Mouse (Mus musculus) embryonic facial prominence, embryonic 14.5 days (tissue): ENCODE measurements at regions not wholly inside any gene's neighbourhood (a gene's known extent, or its start where the extent isn't known, plus 50 kb on each side); places are given as distances from the start of the nearest gene placed in this dataset.
A peak's percentile ranks its signal among the peaks of the same experiment; 100 is the strongest.

ENCODE experiments used
- ATAC-seq: fragments of 200-750 bp; cut with Nextera tagmentation; 2 replicates; pipeline ENCODE4 v1.8.0; 2017; ENCODE audit warnings: low read depth, moderate number of reproducible peaks, moderate TSS enrichment
- DNase-seq: peaks from one replicate; pipeline ENCODE4 v3.0.0-alpha.2; 2015; ENCODE audit warnings: low spot score
- H3K27ac ChIP-seq: fragments of 300-500 bp; sonication (generic); replicated peaks from 2 replicates; pipeline ENCODE4 v1.5.1; 2014; ENCODE audit warnings: low read depth, mild to moderate bottlenecking, low read length, moderate library complexity
- H3K27me3 ChIP-seq: fragments of 300-500 bp; sonication (generic); replicated peaks from 2 replicates; pipeline ENCODE4 v1.6.1; 2014; ENCODE audit warnings: low read length; ENCODE audit not compliant: control insufficient read depth, insufficient read depth
- H3K36me3 ChIP-seq: fragments of 300-500 bp; sonication (generic); 2 replicates; pipeline ENCODE4 v1.6.1; 2014; ENCODE audit warnings: low read length, mixed read lengths; ENCODE audit not compliant: control insufficient read depth, insufficient read depth
- H3K4me1 ChIP-seq: fragments of 300-500 bp; sonication (generic); 2 replicates; pipeline ENCODE4 v1.6.1; 2014; ENCODE audit warnings: antibody characterized with exemption, low read length; ENCODE audit not compliant: control insufficient read depth, insufficient read depth
- H3K4me2 ChIP-seq: fragments of 300-500 bp; sonication (generic); 2 replicates; pipeline ENCODE4 v1.6.1; 2014; ENCODE audit warnings: low read depth, mild to moderate bottlenecking, low read length, moderate library complexity, mixed read lengths
- H3K4me3 ChIP-seq: fragments of 300-500 bp; sonication (generic); 2 replicates; pipeline ENCODE4 v1.5.1; 2014; ENCODE audit warnings: low read depth, mild to moderate bottlenecking, low read length
- H3K9ac ChIP-seq: fragments of 300-500 bp; sonication (generic); 2 replicates; pipeline ENCODE4 v1.6.1; 2014; ENCODE audit warnings: low read depth, mild to moderate bottlenecking, low read length, moderate library complexity, mixed read lengths
- H3K9me3 ChIP-seq: fragments of 300-500 bp; sonication (generic); 2 replicates; pipeline ENCODE4 v1.6.1; 2016; ENCODE audit warnings: low read length; ENCODE audit not compliant: control insufficient read depth
- WGBS: fragments of 180-500 bp; shearing (Covaris S2); extraction: QIAGEN DNeasy Blood & Tissue Kit; methylation state at CpG from one replicate; pipeline ENCODE4 v1.1.7; 2014; 5-methylcytosine and 5-hydroxymethylcytosine counted together

DNA sequence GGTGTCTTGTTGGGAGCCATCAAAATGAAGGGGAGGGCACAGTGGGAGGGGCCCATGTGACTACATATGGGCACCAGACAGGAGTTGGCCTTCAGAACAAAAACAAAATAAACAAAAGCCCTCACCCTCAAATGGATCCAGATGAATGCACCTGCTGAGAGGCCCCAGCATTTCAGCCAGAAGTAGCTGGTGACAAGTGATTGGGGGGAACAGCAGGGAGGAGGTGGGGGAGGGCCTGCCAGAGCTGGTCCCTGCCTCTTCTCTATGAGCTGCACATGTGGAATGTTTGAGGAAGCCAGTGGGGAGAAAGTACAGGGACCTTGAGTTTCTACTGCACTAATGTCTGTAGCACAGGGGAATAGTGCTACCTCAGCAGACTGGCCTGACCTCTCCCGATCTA, 139.5 kb downstream of the Efnb2 start:
- no peaks in the 10 kb centered on the region for H3K27me3 ChIP-seq
- H3K4me3 ChIP-seq, result no peak overlapping the region
- ATAC-seq, result peak; percentile 50; the same call in 1 of the 2 replicates
- H3K9me3 ChIP-seq, result 0 out of 2 replicates have a peak, but pooled peaks cover 3% of the 10 kb centered on the region
- no peak overlapping the region for H3K27ac ChIP-seq
- H3K9ac ChIP-seq, result no peak overlapping the region
- no peaks in the 10 kb centered on the region for H3K36me3 ChIP-seq
- no peak overlapping the region for H3K4me2 ChIP-seq
- peak; percentile 54 for DNase-seq
- H3K4me1 ChIP-seq, result 0 out of 2 replicates have a peak, but pooled peaks cover 4% of the 10 kb centered on the region
- WGBS, result 56% methylated on average over 1 of the region's 1 CpGs

- H3K4me3 ChIP-seq, result no peak overlapping the region
- H3K27ac ChIP-seq, result no peak overlapping the region
- no peaks in the 10 kb centered on the region for H3K36me3 ChIP-seq
- WGBS, result 62% methylated on average over 3 of the region's 3 CpGs
- H3K9ac ChIP-seq, result no peak overlapping the region
- 0 out of 2 replicates have a peak, but pooled peaks cover 4% of the 10 kb centered on the region for H3K4me1 ChIP-seq
- ATAC-seq (peak; percentile 74), DNase-seq (peak; percentile 56)
- no peak overlapping the region for H3K4me2 ChIP-seq
- 0 out of 2 replicates have a peak, but pooled peaks cover 3% of the 10 kb centered on the region for H3K9me3 ChIP-seq
- H3K27me3 ChIP-seq, result no peaks in the 10 kb centered on the region
Measured at GRCm38 (mm10) chr8:8519772-8520191, 141.3 kb downstream of the Efnb2 start.

DNA sequence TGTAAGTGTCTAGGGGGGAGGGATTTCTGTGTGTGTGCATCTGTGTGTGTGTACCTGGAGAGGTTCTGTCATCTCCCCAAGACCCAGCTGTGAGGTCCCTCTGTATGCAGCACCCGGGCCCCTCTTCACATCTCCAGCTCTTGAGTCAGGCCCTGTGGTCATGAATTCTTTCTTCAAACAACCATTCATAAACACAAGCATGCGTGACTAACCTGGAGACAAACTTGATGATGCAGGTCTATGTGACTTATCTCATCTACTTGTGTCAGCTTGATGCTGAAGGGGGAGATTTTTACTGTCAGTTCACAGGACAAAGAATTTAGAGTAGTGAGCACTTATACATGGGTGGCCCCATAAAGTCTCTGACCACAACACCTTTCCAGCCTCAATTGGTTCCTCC, 143.4 kb downstream of the Efnb2 start:
- H3K4me1 ChIP-seq, result 0 out of 2 replicates have a peak, but pooled peaks cover 4% of the 10 kb centered on the region
- 54% methylated on average over 2 of the region's 2 CpGs for WGBS
- 0 out of 2 replicates have a peak, but pooled peaks cover 3% of the 10 kb centered on the region for H3K9me3 ChIP-seq
- H3K27ac ChIP-seq, result no peak overlapping the region
- ATAC-seq, result no peak
- no peak overlapping the region for H3K9ac ChIP-seq
- H3K36me3 ChIP-seq, result no peaks in the 10 kb centered on the region
- DNase-seq, result peak; percentile 31
- no peaks in the 10 kb centered on the region for H3K27me3 ChIP-seq
- no peak overlapping the region for H3K4me2 ChIP-seq
- no peak overlapping the region for H3K4me3 ChIP-seq

DNA sequence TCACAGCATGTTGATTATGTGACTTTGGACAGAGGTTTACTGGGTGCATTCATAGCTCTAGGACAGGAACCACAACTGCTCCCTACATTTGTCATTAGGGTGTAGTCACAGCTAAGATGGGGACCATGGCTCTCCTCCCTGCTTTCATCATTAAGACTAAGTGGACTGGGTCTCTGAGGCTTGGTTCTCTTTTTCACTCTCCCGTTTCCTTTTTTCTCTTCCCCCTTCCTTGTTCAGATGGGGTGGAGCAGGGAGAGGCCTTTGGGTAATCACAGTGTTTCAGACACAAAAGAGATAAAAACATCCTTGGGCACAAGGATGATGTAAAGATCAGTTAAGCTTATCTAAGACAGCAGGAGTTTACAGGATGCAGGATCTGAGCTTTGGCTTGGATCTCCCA, 144.8 kb downstream of the Efnb2 start:
- Histone ChIP-seq H3K27ac (no peak overlapping the region), H3K36me3 (no peaks in the 10 kb centered on the region), H3K4me3 (no peak overlapping the region), H3K27me3 (no peaks in the 10 kb centered on the region), H3K4me1 (no peaks in the 10 kb centered on the region), H3K4me2 (no peak overlapping the region), H3K9ac (no peak overlapping the region), H3K9me3 (0 out of 2 replicates have a peak, but pooled peaks cover 3% of the 10 kb centered on the region)
- ATAC-seq (no peak), DNase-seq (no peak)
- 48% methylated on average over 1 of the region's 1 CpGs for WGBS

DNA sequence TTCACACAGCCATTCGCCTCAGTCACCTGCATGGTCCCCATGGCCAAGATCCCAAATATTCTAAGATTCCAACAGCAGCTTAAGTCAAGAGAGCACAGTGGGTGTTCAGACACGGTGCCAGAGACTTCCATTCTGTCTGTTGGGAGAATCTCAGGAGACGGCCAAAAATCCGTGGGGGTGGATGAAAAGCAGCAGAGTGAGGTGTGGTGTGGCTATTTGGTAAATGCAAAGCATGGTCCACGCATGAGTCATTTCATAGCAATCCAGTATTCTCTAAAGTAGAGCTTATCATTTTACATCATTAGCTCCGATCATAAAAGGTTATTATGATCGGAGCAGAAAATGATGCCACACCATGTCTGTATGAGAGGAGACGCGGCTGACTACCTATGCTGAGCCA, 161.1 kb downstream of the Efnb2 start:
- Histone ChIP-seq H3K4me2 (no peak overlapping the region), H3K36me3 (no peaks in the 10 kb centered on the region), H3K9ac (no peak overlapping the region), H3K27ac (no peak overlapping the region), H3K27me3 (no peaks in the 10 kb centered on the region), H3K9me3 (no peaks in the 10 kb centered on the region), H3K4me1 (no peaks in the 10 kb centered on the region), H3K4me3 (no peak overlapping the region)
- WGBS, result 84% methylated on average over 9 of the region's 9 CpGs
- DNase-seq, result no peak
- ATAC-seq, result no peak

- Histone ChIP-seq H3K27ac (no peak overlapping the region), H3K9me3 (no peaks in the 10 kb centered on the region), H3K4me1 (no peaks in the 10 kb centered on the region), H3K36me3 (no peaks in the 10 kb centered on the region), H3K4me3 (no peak overlapping the region), H3K4me2 (no peak overlapping the region), H3K9ac (no peak overlapping the region), H3K27me3 (no peaks in the 10 kb centered on the region)
- ATAC-seq (no peak), DNase-seq (no peak)
- 52% methylated on average over 5 of the region's 5 CpGs for WGBS
Measured at GRCm38 (mm10) chr8:8498753-8499152, 162.3 kb downstream of the Efnb2 start.

- Histone ChIP-seq H3K9ac (no peak overlapping the region), H3K36me3 (no peaks in the 10 kb centered on the region), H3K9me3 (no peaks in the 10 kb centered on the region), H3K27me3 (0 out of 2 replicates have a peak, but pooled peaks cover 6% of the 10 kb centered on the region), H3K4me3 (no peak overlapping the region), H3K4me2 (no peak overlapping the region), H3K4me1 (no peaks in the 10 kb centered on the region), H3K27ac (no peak overlapping the region)
- 76% methylated on average over 7 of the region's 7 CpGs for WGBS
- DNase-seq, result no peak
- no peak for ATAC-seq
Measured at GRCm38 (mm10) chr8:8495472-8495871, 165.6 kb downstream of the Efnb2 start.

DNA sequence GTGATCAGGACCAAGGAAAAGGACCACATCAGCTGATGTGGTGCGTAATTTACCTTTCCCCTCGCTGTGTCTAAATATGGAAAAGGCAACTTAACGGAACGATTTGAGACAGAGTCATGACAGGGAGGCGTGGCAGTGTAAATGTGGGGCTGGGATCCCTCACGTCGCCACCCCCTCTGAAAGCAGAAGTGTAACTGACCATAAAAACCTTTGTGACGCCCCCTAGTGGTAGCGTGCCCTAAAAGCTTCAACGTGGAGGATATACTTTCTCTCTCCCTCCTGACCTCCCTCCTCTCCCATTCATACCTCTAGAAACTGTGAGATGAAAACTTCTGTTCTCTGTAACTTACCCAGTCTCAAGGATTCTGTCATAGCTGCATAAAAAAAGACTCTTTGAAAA, 166.8 kb downstream of the Efnb2 start:
- WGBS, result 90% methylated on average over 10 of the region's 10 CpGs
- no peak for ATAC-seq
- Histone ChIP-seq H3K4me3 (no peak overlapping the region), H3K4me2 (no peak overlapping the region), H3K27ac (no peak overlapping the region), H3K36me3 (no peaks in the 10 kb centered on the region), H3K9me3 (no peaks in the 10 kb centered on the region), H3K27me3 (peaks cover 15% of the 10 kb centered on the region; the same call in 1 of the 2 replicates), H3K4me1 (peaks cover 7% of the 10 kb centered on the region), H3K9ac (no peak overlapping the region)
- DNase-seq, result no peak

- WGBS, result 91% methylated on average over 2 of the region's 2 CpGs
- DNase-seq (no peak), ATAC-seq (no peak)
Measured at GRCm38 (mm10) chr8:8491908-8492307, 169.1 kb downstream of the Efnb2 start.

More at GRCm38 (mm10) chr8:8491908-8492307, 169.1 kb downstream of the Efnb2 start:
- Histone ChIP-seq H3K9ac (no peak overlapping the region), H3K9me3 (no peaks in the 10 kb centered on the region), H3K4me2 (no peak overlapping the region), H3K4me1 (peaks cover 25% of the 10 kb centered on the region), H3K4me3 (no peak overlapping the region), H3K27ac (no peak overlapping the region), H3K36me3 (no peaks in the 10 kb centered on the region), H3K27me3 (peaks cover 15% of the 10 kb centered on the region; the same call in 1 of the 2 replicates)
